Mouse (Mus musculus): ENCODE data around the gene Rpa3. TPM values are rescaled to one million over a fixed set of nuclear protein-coding genes. Genes with fewer than 3 reads are reported as not detected.

Gene Rpa3
- polyA plus RNA-seq (2012; fragmentation: generic; extraction: Trizol): 10 to 100 TPM in 1 of 2 experiments, 1 to 10 TPM in 1; 7.9 to 41.0 TPM

DNA sequence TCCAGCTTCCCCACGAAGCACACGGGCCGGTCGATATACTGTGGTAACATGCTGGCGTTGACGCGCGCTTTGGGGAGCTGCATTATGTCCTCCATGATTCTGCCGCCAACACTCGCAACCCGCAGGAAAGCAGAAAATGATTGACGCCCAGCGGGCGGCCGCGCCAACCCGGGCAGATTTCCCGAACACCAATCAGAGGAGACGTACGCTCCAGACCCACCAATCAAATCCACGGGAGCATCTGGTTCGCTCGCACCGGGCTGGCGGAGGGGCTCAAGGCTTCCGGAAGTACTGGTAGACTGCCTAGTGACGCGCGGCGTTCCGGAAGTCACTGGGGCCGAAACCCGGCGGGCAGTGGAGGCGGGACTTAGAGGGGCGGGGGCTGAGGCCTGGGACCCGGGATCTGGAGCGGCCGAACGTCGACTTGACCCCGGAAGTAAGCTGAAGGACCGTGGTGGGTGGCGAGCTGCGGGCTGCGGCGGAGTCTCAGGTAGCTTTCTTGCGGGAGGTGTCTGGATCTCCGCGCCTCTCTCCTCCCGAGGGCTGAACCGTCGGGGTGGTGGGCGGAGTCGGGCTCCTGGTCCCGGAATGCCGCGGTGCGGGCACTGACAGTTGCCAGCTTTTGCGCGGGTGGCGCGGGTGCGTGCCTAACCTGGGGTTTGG lies at the start of gene Rpa3, which contains the start of the genes Umad1 and Gm45062:
TSS of gene Rpa3 (minus strand) at position 170 of the 663 bp plus-strand sequence.
TSS of gene Umad1 (plus strand) at position 285 of the 663 bp plus-strand sequence.
TSS of gene Gm45062 (plus strand) at position 447 of the 663 bp plus-strand sequence.

DNA sequence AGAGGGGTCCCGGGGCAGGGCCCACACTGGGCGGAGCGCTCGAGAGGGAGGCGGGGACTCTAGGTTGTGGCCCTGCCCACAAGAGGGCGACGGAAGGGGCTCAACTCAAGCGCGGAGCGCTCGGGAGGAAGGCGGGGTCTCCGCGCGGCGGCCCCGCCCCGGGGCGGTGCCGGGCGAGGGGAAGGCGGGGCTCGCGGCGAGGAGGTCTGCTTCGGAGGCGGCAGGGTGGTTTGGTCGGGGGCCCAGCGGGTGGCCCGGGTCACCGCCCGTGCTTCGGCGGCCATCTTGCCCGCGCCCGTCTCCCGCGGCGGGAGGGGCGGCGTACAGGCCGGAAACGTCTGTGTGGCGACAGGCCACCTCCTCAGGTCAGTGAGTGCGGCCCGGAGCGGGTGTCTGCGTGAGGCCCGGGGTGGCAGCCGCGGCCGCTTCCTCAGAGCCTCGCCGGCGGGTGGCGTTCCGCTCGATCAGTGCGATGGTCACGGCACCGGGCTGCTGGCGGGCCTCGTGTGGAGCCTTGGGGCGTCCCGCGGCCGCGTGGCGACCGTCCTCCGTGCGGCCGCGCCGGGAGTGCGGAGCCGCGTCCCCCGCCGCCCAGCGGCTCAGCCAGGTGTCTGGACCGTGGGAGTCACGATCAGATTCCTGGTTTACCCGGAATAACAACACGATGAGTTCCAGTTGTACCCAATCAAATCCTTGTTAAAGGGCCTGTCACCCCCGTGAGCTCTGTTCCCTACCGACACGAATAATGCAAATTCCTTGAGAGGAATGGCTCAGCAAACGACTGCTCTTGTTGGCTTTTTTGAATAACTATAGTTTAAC lies 49.7 kb downstream of the Rpa3 start, which contains the start of gene Mios:
TSS of gene Mios (plus strand) at position 176 of the 819 bp plus-strand sequence.

Other genes starting within 250 kb of the Rpa3 start
- under 1 TPM in 1 of 2 experiments, not detected in 1; 0.09 TPM for gene Col28a1, start 66.6 kb downstream of the Rpa3 start, polyA plus RNA-seq (2012; fragmentation: generic; extraction: Trizol)
- 1 to 10 TPM in 1 of 2 experiments, under 1 TPM in 1; 0.28 to 3.3 TPM for gene Mios, start 50.0 kb downstream of the Rpa3 start, polyA plus RNA-seq (2012; fragmentation: generic; extraction: Trizol)
- 1 to 10 TPM; 1.7 to 5.5 TPM for gene Umad1, start 115 bp upstream of the Rpa3 start, polyA plus RNA-seq (2012; fragmentation: generic; extraction: Trizol)
- gene Gm45062, start 277 bp upstream of the Rpa3 start, polyA plus RNA-seq (2012; fragmentation: generic; extraction: Trizol): under 1 TPM; 0.09 to 0.26 TPM